Mouse (Mus musculus) C2C12 (cell line): ENCODE measurements around the gene B4gat1.

Source experiments
- CTCF ChIP-seq: IDR thresholded peaks from one replicate; pipeline ENCODE4 v1.5.1; 2011; ENCODE audit not compliant: control insufficient read depth, insufficient read depth, insufficient read length
- USF1 ChIP-seq: IDR thresholded peaks from one replicate; pipeline ENCODE4 v1.6.1; 2011; ENCODE audit warnings: low read depth, mild to moderate bottlenecking, control low read depth, moderate library complexity

DNA sequence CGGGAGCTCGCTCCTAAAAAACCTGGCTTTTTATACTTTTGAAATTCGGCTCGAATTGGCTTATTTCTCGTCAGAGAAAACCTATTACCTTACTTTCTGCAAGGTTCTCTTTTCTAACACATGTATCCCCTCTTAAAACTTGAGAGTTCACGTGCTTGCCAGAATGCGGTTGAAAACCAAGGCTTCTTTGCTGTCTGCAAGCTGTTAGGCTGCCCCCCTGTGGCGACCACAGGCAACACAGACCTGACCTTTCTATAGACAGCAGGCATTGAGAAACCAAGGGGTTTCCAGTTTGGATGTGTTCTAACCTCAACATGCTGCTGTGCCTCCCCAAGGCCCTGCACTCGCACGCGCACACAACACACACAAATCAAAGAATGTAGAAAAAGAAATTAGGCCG, 21.8 kb upstream of the B4gat1 start:
- TF ChIP-seq USF1 (peak; percentile 43), CTCF (peak; percentile 56)
